In the genomic region with DNA sequence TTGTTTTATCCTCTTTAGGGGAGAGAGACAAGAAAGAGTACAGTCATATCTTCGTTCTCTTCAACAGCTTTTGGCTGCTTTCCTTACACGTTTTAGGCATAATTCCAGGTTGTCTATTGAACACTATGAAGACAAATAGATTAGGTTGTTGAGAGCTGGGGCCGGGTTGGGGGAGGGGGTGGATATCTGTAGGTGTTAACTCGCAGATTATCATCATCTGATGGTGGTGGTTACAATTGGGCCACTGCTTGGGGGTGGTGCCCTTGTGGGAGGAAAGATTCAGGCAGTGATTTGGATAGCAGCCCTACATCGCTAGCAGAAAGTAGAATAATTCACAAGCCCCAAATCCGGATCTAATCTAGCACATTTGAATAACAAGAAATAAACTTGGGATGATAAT, we compare ENCODE assay signal across 8 mouse cellular contexts. TPM values are rescaled to one million over a fixed set of nuclear protein-coding genes. Genes with fewer than 3 reads are reported as not detected.
DNase-seq lines count a peak whose midpoint lies in the region; ATAC-seq and TF ChIP-seq lines count a peak whose summit lies in the region.

No protein-coding gene starts in this region.

- TF ChIP-seq POLR2A in ES-Bruce4 (IDR thresholded peaks at IDR 0.05; ENCODE audit: insufficient read depth, low read length): no peak

- H3K4me2 ChIP-seq in forebrain, embryonic 12.5 days: peak overlapping the region; percentile 61

- no peaks in the 10 kb centered on the region for H3K9me3 ChIP-seq in ES-Bruce4 (replicated peaks; ENCODE audit: control insufficient read depth, insufficient read depth, low read length, poor library complexity, severe bottlenecking)
- H3K9me3 ChIP-seq in forebrain, embryonic 12.5 days: no peaks in the 10 kb centered on the region
- H3K9me3 ChIP-seq in midbrain, embryonic 10.5 days (replicated peaks): no peaks in the 10 kb centered on the region

- DNase-seq in embryo, embryonic 9.5 days (ENCODE audit: extremely low spot score): peak; percentile 30
- no peak for DNase-seq in embryo, embryonic 10.5 days (ENCODE audit: low spot score)
- DNase-seq in layer of hippocampus, adult 2 months (ENCODE audit: low spot score in 2 of 2): peak; percentile 35 to 63
- DNase-seq in midbrain, embryonic 10.5 days (ENCODE audit: low spot score): peak; percentile 27
- DNase-seq in ovary, postnatal 10 days (ENCODE audit: low spot score): no peak
- no peak for DNase-seq in retina, postnatal 1 day

- no peak overlapping the region for H3K4me3 ChIP-seq in ES-Bruce4 (ENCODE audit: low read depth, low read length)
- peak overlapping the region; percentile 88; the same call in 1 of the 2 replicates for H3K4me3 ChIP-seq in forebrain, embryonic 12.5 days (replicated peaks)
- peak overlapping the region; percentile 99 for H3K4me3 ChIP-seq in layer of hippocampus, adult 2 months
- peak overlapping the region; percentile 87 for H3K4me3 ChIP-seq in midbrain, embryonic 10.5 days

- ATAC-seq in forebrain, embryonic 12.5 days (ENCODE audit: low FRiP score): no peak

- no peak overlapping the region for H3K9ac ChIP-seq in ES-Bruce4 (ENCODE audit: low read depth, poor library complexity, severe bottlenecking)
- H3K9ac ChIP-seq in forebrain, embryonic 12.5 days: peak overlapping the region; percentile 60; the same call in 1 of the 2 replicates

- H3K27ac ChIP-seq in ES-Bruce4 (ENCODE audit: insufficient read depth, low read length): 0 out of 2 replicates have a peak overlapping the region, but pooled peaks have one; percentile 17
- peak overlapping the region; percentile 92 for H3K27ac ChIP-seq in forebrain, embryonic 12.5 days
- peak overlapping the region; percentile 99 for H3K27ac ChIP-seq in layer of hippocampus, adult 2 months
- H3K27ac ChIP-seq in midbrain, embryonic 10.5 days (replicated peaks): peak overlapping the region; percentile 97

- H3K4me1 ChIP-seq in ES-Bruce4 (ENCODE audit: control insufficient read depth, insufficient read depth, low read length): peaks cover 6% of the 10 kb centered on the region
- H3K4me1 ChIP-seq in forebrain, embryonic 12.5 days: peaks cover 23% of the 10 kb centered on the region
- peaks cover 33% of the 10 kb centered on the region for H3K4me1 ChIP-seq in midbrain, embryonic 10.5 days

- no peak for TF ChIP-seq EP300 in ES-Bruce4 (IDR thresholded peaks at IDR 0.05; ENCODE audit: insufficient read depth, low read depth, low read length)

- H3K36me3 ChIP-seq in ES-Bruce4 (ENCODE audit: control insufficient read depth, insufficient read depth, low read length, poor library complexity, severe bottlenecking): no peaks in the 10 kb centered on the region
- no peaks in the 10 kb centered on the region for H3K36me3 ChIP-seq in forebrain, embryonic 12.5 days (replicated peaks)
- no peaks in the 10 kb centered on the region for H3K36me3 ChIP-seq in midbrain, embryonic 10.5 days

- WGBS in forebrain, embryonic 12.5 days: 36% methylated on average over 6 of the region's 6 CpGs
- WGBS in midbrain, embryonic 10.5 days: 36% methylated on average over 6 of the region's 6 CpGs

- TF ChIP-seq CTCF in ES-Bruce4 (IDR thresholded peaks at IDR 0.05; ENCODE audit: low read depth, low read length): no peak
- no peak for TF ChIP-seq CTCF in layer of hippocampus, adult 2 months (conservative IDR thresholded peaks at IDR 0.05)

- no peaks in the 10 kb centered on the region for H3K27me3 ChIP-seq in ES-Bruce4 (ENCODE audit: control insufficient read depth, insufficient read depth, low read length, poor library complexity, severe bottlenecking)
- H3K27me3 ChIP-seq in forebrain, embryonic 12.5 days: no peaks in the 10 kb centered on the region
- H3K27me3 ChIP-seq in midbrain, embryonic 10.5 days (ENCODE audit: low read depth, poor library complexity, severe bottlenecking): no peaks in the 10 kb centered on the region

RNA-seq across cellular contexts. Expression of a gene that starts 0.9 kb away (rescaled TPM):
- 18.5 and 20.8 TPM in 2 replicates for polyA plus RNA-seq in ES-Bruce4 (2011; ENCODE audit: insufficient read depth, insufficient read length, low read depth, missing spikeins)
- 34.5 and 36.8 TPM in 2 replicates for polyA plus RNA-seq in forebrain, embryonic 12.5 days (2016; fragmentation: Nextera tagmentation; extraction: Ambion mirVana)
- total RNA-seq in layer of hippocampus, adult 2 months (2021): 100 to 1,000 TPM; 194 to 196 TPM
- 15.6 and 17.9 TPM in 2 replicates for polyA plus RNA-seq in midbrain, embryonic 10.5 days (2016; fragmentation: Nextera tagmentation; extraction: Ambion mirVana)

Comparison
In these comparisons a context has a peak if more than half of its experiments do, and no peak if none do; other contexts are left out.
1. DNase-seq: peak in embryo, embryonic 9.5 days (single experiment), layer of hippocampus, adult 2 months (2 of 2) and midbrain, embryonic 10.5 days (single experiment); none in embryo, embryonic 10.5 days (single experiment), ovary, postnatal 10 days (single experiment) and retina, postnatal 1 day (single experiment).
2. H3K27ac ChIP-seq: peak in every context shown above with its lines; median percentile 99 in layer of hippocampus, adult 2 months; 97 in midbrain, embryonic 10.5 days; 92 in forebrain, embryonic 12.5 days; 17 in ES-Bruce4.